Mouse (Mus musculus): ENCODE measurements around the gene Prpf4. TPM values are rescaled to one million over a fixed set of nuclear protein-coding genes. Genes with fewer than 3 reads are reported as not detected.

Gene Prpf4
- total and polyA plus RNA-seq, 3 experiments: 26.9 to 37.9 TPM; not detected in 1

- H3K4me1 ChIP-seq (ENCODE audit: control insufficient read depth in 1 of 2, insufficient read depth in 2 of 2, low read length in 2 of 2): peaks cover 2 to 22% of the 10 kb centered on the region in 2 experiments; a peak in 2 of 4 replicates
- H3K27ac ChIP-seq (ENCODE audit: control insufficient read depth, low read depth, low read length): no peak overlapping the region
- H3K9me3 ChIP-seq (replicated peaks; ENCODE audit: insufficient read depth, low read length): no peaks in the 10 kb centered on the region
- H3K9ac ChIP-seq (ENCODE audit: control insufficient read depth, low read depth, low read length, poor library complexity, severe bottlenecking): no peak overlapping the region
- peak; percentile 81 for DNase-seq (ENCODE audit: low read depth, low spot score)
- no peaks in the 10 kb centered on the region for H3K27me3 ChIP-seq (ENCODE audit: control insufficient read depth in 1 of 2, insufficient read depth in 2 of 2, low read length in 2 of 2)
- peaks cover 0 to 15% of the 10 kb centered on the region in 2 experiments; a peak in 2 of 4 replicates for H3K36me3 ChIP-seq (ENCODE audit: control insufficient read depth in 1 of 2, insufficient read depth in 2 of 2, low read length in 2 of 2)
- no peak overlapping the region for H3K4me3 ChIP-seq (ENCODE audit: control insufficient read depth in 1 of 2, insufficient read depth in 1 of 2, low read depth in 2 of 2, low read length in 2 of 2)
- no peaks in the 10 kb centered on the region for H3K79me2 ChIP-seq (ENCODE audit: control insufficient read depth, insufficient read depth, low read length, poor library complexity)
- TF ChIP-seq NRF1 (IDR thresholded peaks at IDR 0.05; ENCODE audit: insufficient read depth, low read depth, low read length, poor library complexity, severe bottlenecking): no peak
- no peak for TF ChIP-seq ZNF384 (IDR thresholded peaks at IDR 0.05; ENCODE audit: low read depth, low read length)
- TF ChIP-seq MAFK (IDR thresholded peaks at IDR 0.05; ENCODE audit: borderline replicate concordance, low read depth, low read length): peak; percentile 97
- no peak for TF ChIP-seq RCOR1 (IDR thresholded peaks at IDR 0.05; ENCODE audit: low read depth, low read length)
- TF ChIP-seq USF1 (IDR thresholded peaks at IDR 0.05; ENCODE audit: low read depth, low read length): no peak
- peak; percentile 46 to 72; a peak in 3 of 4 replicates for TF ChIP-seq EP300 (IDR thresholded peaks at IDR 0.05; ENCODE audit: low read depth in 1 of 2, low read length in 2 of 2)
- peak; percentile 44; the same call in 1 of the 2 replicates for TF ChIP-seq SIN3A (IDR thresholded peaks at IDR 0.05; ENCODE audit: low read length)
- no peak for TF ChIP-seq NELFE (IDR thresholded peaks at IDR 0.05; ENCODE audit: low read depth, low read length)
- no peak for TF ChIP-seq USF2 (IDR thresholded peaks at IDR 0.05; ENCODE audit: borderline replicate concordance in 1 of 2, insufficient read depth in 1 of 2, low read depth in 1 of 2, low read length in 2 of 2)
- TF ChIP-seq GATA1 (IDR thresholded peaks at IDR 0.05; ENCODE audit: low read depth, low read length): 0 out of 2 replicates have a peak, but pooled peaks have one; percentile 13
- no peak for TF ChIP-seq CHD1 (IDR thresholded peaks at IDR 0.05; ENCODE audit: low read depth, low read length)
- TF ChIP-seq ZC3H11A (IDR thresholded peaks at IDR 0.05; ENCODE audit: low read depth, low read length): no peak
- no peak for TF ChIP-seq TCF12 (IDR thresholded peaks at IDR 0.05; ENCODE audit: low read depth, low read length)
- no peak for TF ChIP-seq ZMIZ1 (IDR thresholded peaks at IDR 0.05; ENCODE audit: low read depth, low read length)
- TF ChIP-seq POLR2AphosphoS5 (IDR thresholded peaks at IDR 0.05; ENCODE audit: borderline replicate concordance, low read depth, low read length): no peak
- TF ChIP-seq MAX (IDR thresholded peaks at IDR 0.05; ENCODE audit: low read length): 0 out of 2 replicates have a peak, but pooled peaks have one; percentile 25
- TF ChIP-seq ELF1 (IDR thresholded peaks at IDR 0.05; ENCODE audit: low read depth, low read length): no peak
- no peak for TF ChIP-seq MYB (IDR thresholded peaks at IDR 0.05; ENCODE audit: low read depth, low read length)
- no peak for TF ChIP-seq UBTF (IDR thresholded peaks at IDR 0.05; ENCODE audit: borderline replicate concordance, insufficient read depth, low read depth, low read length)
- no peak for TF ChIP-seq ZKSCAN1 (IDR thresholded peaks at IDR 0.05; ENCODE audit: low read depth, low read length)
- no peak for TF ChIP-seq E2F4 (IDR thresholded peaks at IDR 0.05; ENCODE audit: borderline replicate concordance, low read depth, low read length)
- peak; percentile 75; the same call in 1 of the 2 replicates for TF ChIP-seq ETS1 (IDR thresholded peaks at IDR 0.05; ENCODE audit: low read depth, low read length)
- peak; percentile 87 for TF ChIP-seq GABPA (IDR thresholded peaks at IDR 0.05; ENCODE audit: low read depth, low read length)
- TF ChIP-seq MXI1 (IDR thresholded peaks at IDR 0.05; ENCODE audit: low read depth, low read length): peak; percentile 72
- no peak for TF ChIP-seq POLR2AphosphoS2 (IDR thresholded peaks at IDR 0.05; ENCODE audit: low read length)
- TF ChIP-seq POLR2A (IDR thresholded peaks at IDR 0.05; ENCODE audit: control insufficient read depth in 1 of 2, insufficient read depth in 1 of 2, low read depth in 1 of 2, low read length in 2 of 2, poor library complexity in 1 of 2): no peak
- no peak for TF ChIP-seq SMC3 (IDR thresholded peaks at IDR 0.05; ENCODE audit: low read depth, low read length)
- TF ChIP-seq TAL1 (IDR thresholded peaks at IDR 0.05; ENCODE audit: low read length): no peak
- peak; percentile 36; the same call in 1 of the 2 replicates for TF ChIP-seq MYC (IDR thresholded peaks at IDR 0.05; ENCODE audit: low read depth, low read length)
- TF ChIP-seq KAT2A (conservative IDR thresholded peaks at IDR 0.05; ENCODE audit: low read depth, low read length): no peak
- no peak for TF ChIP-seq HCFC1 (IDR thresholded peaks at IDR 0.05; ENCODE audit: low read depth, low read length)
- TF ChIP-seq CHD2 (IDR thresholded peaks at IDR 0.05; ENCODE audit: low read length): no peak
- TF ChIP-seq TBP (IDR thresholded peaks at IDR 0.05; ENCODE audit: low read depth, low read length): 0 out of 2 replicates have a peak, but pooled peaks have one; percentile 24
- TF ChIP-seq BHLHE40 (IDR thresholded peaks at IDR 0.05; ENCODE audit: borderline replicate concordance, low read depth, low read length): no peak
- no peak for TF ChIP-seq RAD21 (IDR thresholded peaks at IDR 0.05; ENCODE audit: low read depth, low read length)
- TF ChIP-seq JUND (IDR thresholded peaks at IDR 0.05; ENCODE audit: low read depth, low read length): peak; percentile 63; the same call in 1 of the 2 replicates
- no peak for TF ChIP-seq CTCF (IDR thresholded peaks at IDR 0.05 in 2 of 3, conservative IDR thresholded peaks at IDR 0.05 in 1 of 3; ENCODE audit: control insufficient read depth in 1 of 3, insufficient read depth in 1 of 3, low read depth in 2 of 3, low read length in 3 of 3, poor library complexity in 1 of 3, severe bottlenecking in 1 of 3)
- TF ChIP-seq MAZ (IDR thresholded peaks at IDR 0.05; ENCODE audit: low read depth, low read length): no peak
These were observed 22.9 kb downstream of the Prpf4 start for GRCm38 (mm10) chr4:62431522-62431921.

Data from MEL (cell line).